Mouse (Mus musculus): ENCODE results near the gene Nutf2-ps1.
"Not testable (repeated sequence)": the region's sequence is repeated elsewhere in the genome, so short reads cannot be mapped to it uniquely, and the experiment has no call there.

The Nutf2-ps1 gene

GRCm38 (mm10) chr19:53588968-53589367, at the start of gene Nutf2-ps1:
Gene Nutf2-ps1, minus strand, starts transcription at chr19:53589068.
- not testable (repeated sequence) for DNase-seq (ENCODE audit: low read depth, low spot score)

- DNase-seq (ENCODE audit: low read depth, low spot score), result no peak
These were observed 49.2 kb upstream of the Nutf2-ps1 start for GRCm38 (mm10) chr19:53638041-53638440.

GRCm38 (mm10) chr19:53621681-53622080, 32.8 kb upstream of the Nutf2-ps1 start:
- no peak for DNase-seq (ENCODE audit: low read depth, low spot score)

GRCm38 (mm10) chr19:53608921-53609320, 20.1 kb upstream of the Nutf2-ps1 start:
- DNase-seq (ENCODE audit: low read depth, low spot score), result no peak

- DNase-seq (ENCODE audit: low read depth, low spot score), result no peak
These were observed 12.4 kb upstream of the Nutf2-ps1 start for GRCm38 (mm10) chr19:53601363-53601655.

- DNase-seq (ENCODE audit: low read depth, low spot score), result peak; percentile 34
These were observed 11.9 kb upstream of the Nutf2-ps1 start for GRCm38 (mm10) chr19:53600549-53601362.

GRCm38 (mm10) chr19:53599757-53600539, 11.1 kb upstream of the Nutf2-ps1 start, which contains the start of gene Smc3:
Gene Smc3, plus strand, starts transcription at chr19:53600398.
- peak; percentile 93 for DNase-seq (ENCODE audit: low read depth, low spot score)

GRCm38 (mm10) chr19:53596723-53597474, 8.0 kb upstream of the Nutf2-ps1 start:
- DNase-seq (ENCODE audit: low read depth, low spot score), result no peak

GRCm38 (mm10) chr19:53587686-53588085, 1.2 kb downstream of the Nutf2-ps1 start:
- not testable (repeated sequence) for DNase-seq (ENCODE audit: low read depth, low spot score)

- not testable (repeated sequence) for DNase-seq (ENCODE audit: low read depth, low spot score)
These were observed 8.6 kb downstream of the Nutf2-ps1 start for GRCm38 (mm10) chr19:53580271-53580670.

GRCm38 (mm10) chr19:53578597-53579252, 10.1 kb downstream of the Nutf2-ps1 start:
- DNase-seq (ENCODE audit: low read depth, low spot score), result peak; percentile 85

GRCm38 (mm10) chr19:53577025-53577800, 11.7 kb downstream of the Nutf2-ps1 start:
- no peak for DNase-seq (ENCODE audit: low read depth, low spot score)

GRCm38 (mm10) chr19:53576061-53576460, 12.8 kb downstream of the Nutf2-ps1 start:
- no peak for DNase-seq (ENCODE audit: low read depth, low spot score)

- DNase-seq (ENCODE audit: low read depth, low spot score), result no peak
These were observed 13.4 kb downstream of the Nutf2-ps1 start for GRCm38 (mm10) chr19:53575296-53576010.

GRCm38 (mm10) chr19:53574546-53574945, 14.3 kb downstream of the Nutf2-ps1 start:
- no peak for DNase-seq (ENCODE audit: low read depth, low spot score)

GRCm38 (mm10) chr19:53574131-53574530, 14.7 kb downstream of the Nutf2-ps1 start:
- DNase-seq (ENCODE audit: low read depth, low spot score), result no peak

GRCm38 (mm10) chr19:53573151-53573550, 15.7 kb downstream of the Nutf2-ps1 start:
- no peak for DNase-seq (ENCODE audit: low read depth, low spot score)

- no peak for DNase-seq (ENCODE audit: low read depth, low spot score)
These were observed 16.3 kb downstream of the Nutf2-ps1 start for GRCm38 (mm10) chr19:53572607-53573006.

- DNase-seq (ENCODE audit: low read depth, low spot score), result no peak
These were observed 17.1 kb downstream of the Nutf2-ps1 start for GRCm38 (mm10) chr19:53571501-53572428.

All from retina, postnatal 7 days (tissue).